Mouse (Mus musculus) C2C12 (cell line): ENCODE data around the gene Spint2. TPM values are rescaled to one million over a fixed set of nuclear protein-coding genes. Genes with fewer than 3 reads are reported as not detected.

Experiments
- H3K27me3 ChIP-seq: one replicate; pipeline ENCODE4 v1.6.1; 2011; ENCODE audit not compliant: control insufficient read depth, insufficient read depth, insufficient read length
- H3K36me3 ChIP-seq: one replicate; pipeline ENCODE4 v1.6.1; 2011; ENCODE audit not compliant: control insufficient read depth, insufficient read depth
- H3K4me3 ChIP-seq: one replicate; pipeline ENCODE4 v1.5.1; 2011; ENCODE audit warnings: mild to moderate bottlenecking, control low read depth; ENCODE audit not compliant: poor library complexity, insufficient read depth, severe bottlenecking
- H3K79me2 ChIP-seq: one replicate; pipeline ENCODE4 v1.6.1; 2011; ENCODE audit not compliant: control insufficient read depth, insufficient read depth
- H3K79me3 ChIP-seq: one replicate; pipeline ENCODE4 v1.6.1; 2011; ENCODE audit warnings: low read depth, control low read depth
- H3ac ChIP-seq: one replicate; pipeline ENCODE3; 2011; ENCODE audit warnings: low read depth; ENCODE audit not compliant: control insufficient read depth, insufficient read length
- CEBPB ChIP-seq: IDR thresholded peaks from one replicate; pipeline ENCODE4 v1.6.1; 2011; ENCODE audit warnings: low read depth, mild to moderate bottlenecking, control low read depth, moderate library complexity
- CTCF ChIP-seq: IDR thresholded peaks from one replicate; pipeline ENCODE4 v1.5.1; 2011; ENCODE audit not compliant: control insufficient read depth, insufficient read depth, insufficient read length
- FOSL1 ChIP-seq: IDR thresholded peaks from one replicate; pipeline ENCODE4 v1.8.0; 2011; ENCODE audit warnings: mild to moderate bottlenecking, low read length; ENCODE audit not compliant: poor library complexity, insufficient read depth, severe bottlenecking
- MAX ChIP-seq: IDR thresholded peaks from one replicate; pipeline ENCODE4 v1.6.1; 2011; ENCODE audit warnings: mild to moderate bottlenecking, control low read depth
- MYOD1 ChIP-seq: IDR thresholded peaks from one replicate; pipeline ENCODE4 v1.6.1; 2011; ENCODE audit warnings: low read depth; ENCODE audit not compliant: control insufficient read depth, insufficient read length
- MYOG ChIP-seq: IDR thresholded peaks from one replicate; pipeline ENCODE4 v1.6.1; 2011; ENCODE audit not compliant: control insufficient read depth, insufficient read length; ENCODE audit errors: extremely low read depth
- USF1 ChIP-seq: IDR thresholded peaks from one replicate; pipeline ENCODE4 v1.6.1; 2011; ENCODE audit warnings: low read depth, mild to moderate bottlenecking, control low read depth, moderate library complexity
- polyA plus RNA-seq: library from polyadenylated mRNA; unstranded; fragments of >200 nt; fragmentation: generic; extraction: Trizol; gene quantifications from one replicate; pipeline ENCODE4 v1.2.1, GENCODE M21; 2012; ENCODE audit warnings: missing spikeins

Spint2 gene
- polyA plus RNA-seq, 1 experiment, result not detected

- Histone ChIP-seq H3K36me3 (no peaks in the 10 kb centered on the region), H3K79me2 (no peaks in the 10 kb centered on the region), H3K27me3 (peaks cover 5% of the 10 kb centered on the region), H3K79me3 (no peaks in the 10 kb centered on the region), H3ac (no peak overlapping the region), H3K4me3 (no peak overlapping the region)
- TF ChIP-seq USF1, result no peak
- no peak for TF ChIP-seq MYOD1
- TF ChIP-seq MYOG, result no peak
- TF ChIP-seq FOSL1, result no peak
Observed at GRCm38 (mm10) chr7:29255875-29256274, 25.8 kb downstream of the Spint2 start.

DNA sequence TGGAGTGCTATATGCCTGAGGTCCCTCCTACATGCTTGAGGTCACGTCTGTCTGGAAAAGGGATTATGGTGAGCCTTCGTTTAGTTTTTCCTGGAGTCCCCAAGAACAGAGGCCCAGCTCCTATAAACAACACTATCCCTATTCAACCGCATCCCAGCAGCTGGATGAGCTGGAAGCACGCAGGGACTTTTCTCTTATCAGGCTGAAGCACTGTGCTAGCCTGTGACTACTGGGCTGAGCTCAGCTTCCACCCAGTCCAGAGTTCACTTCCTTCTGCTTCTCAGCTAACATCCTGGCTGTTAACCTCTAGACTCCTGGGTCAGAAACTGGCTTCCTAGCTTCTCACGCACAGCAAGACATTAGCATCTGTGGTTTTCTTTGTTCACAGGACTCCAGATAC lies 27.9 kb downstream of the Spint2 start:
- Histone ChIP-seq H3K79me3 (no peaks in the 10 kb centered on the region), H3K79me2 (no peaks in the 10 kb centered on the region), H3K36me3 (no peaks in the 10 kb centered on the region), H3K4me3 (no peak overlapping the region), H3K27me3 (no peaks in the 10 kb centered on the region), H3ac (no peak overlapping the region)
- TF ChIP-seq CEBPB, result no peak
- TF ChIP-seq MAX, result no peak
- no peak for TF ChIP-seq MYOG
- TF ChIP-seq USF1, result no peak
- no peak for TF ChIP-seq MYOD1
- TF ChIP-seq CTCF, result no peak
- no peak for TF ChIP-seq FOSL1

GRCm38 (mm10) chr7:29251166-29251565 lies 30.5 kb downstream of the Spint2 start:
- no peak overlapping the region for H3ac ChIP-seq
- H3K4me3 ChIP-seq, result no peak overlapping the region
- peaks cover 6% of the 10 kb centered on the region for H3K36me3 ChIP-seq
- H3K79me3 ChIP-seq, result no peaks in the 10 kb centered on the region
- H3K79me2 ChIP-seq, result peaks cover 12% of the 10 kb centered on the region
- no peaks in the 10 kb centered on the region for H3K27me3 ChIP-seq
- no peak for TF ChIP-seq MYOG
- TF ChIP-seq MAX, result no peak
- TF ChIP-seq CTCF, result no peak
- TF ChIP-seq USF1, result no peak
- TF ChIP-seq FOSL1, result no peak
- no peak for TF ChIP-seq CEBPB

GRCm38 (mm10) chr7:29248261-29248841 lies 33.4 kb downstream of the Spint2 start, which contains the start of gene 2200002D01Rik:
Gene 2200002D01Rik (minus strand): TSS chr7:29248466.
- Histone ChIP-seq H3K79me2 (peaks cover 12% of the 10 kb centered on the region), H3K36me3 (peaks cover 6% of the 10 kb centered on the region), H3K27me3 (no peaks in the 10 kb centered on the region), H3K79me3 (no peaks in the 10 kb centered on the region), H3K4me3 (peak within 1 kb of the TSS; percentile 33), H3ac (peak within 1 kb of the TSS; percentile 34)
- TF ChIP-seq MYOD1 (no peak), MYOG (no peak), CTCF (no peak), USF1 (no peak), FOSL1 (no peak), CEBPB (no peak), MAX (no peak)

GRCm38 (mm10) chr7:29247706-29248105 lies 34.0 kb downstream of the Spint2 start:
- Histone ChIP-seq H3K27me3 (no peaks in the 10 kb centered on the region), H3K36me3 (peaks cover 6% of the 10 kb centered on the region), H3K4me3 (peak overlapping the region; percentile 33), H3ac (peak overlapping the region; percentile 34), H3K79me3 (no peaks in the 10 kb centered on the region), H3K79me2 (peaks cover 12% of the 10 kb centered on the region)
- TF ChIP-seq MYOG (no peak), CTCF (no peak), FOSL1 (no peak), USF1 (no peak), MAX (no peak)

DNA sequence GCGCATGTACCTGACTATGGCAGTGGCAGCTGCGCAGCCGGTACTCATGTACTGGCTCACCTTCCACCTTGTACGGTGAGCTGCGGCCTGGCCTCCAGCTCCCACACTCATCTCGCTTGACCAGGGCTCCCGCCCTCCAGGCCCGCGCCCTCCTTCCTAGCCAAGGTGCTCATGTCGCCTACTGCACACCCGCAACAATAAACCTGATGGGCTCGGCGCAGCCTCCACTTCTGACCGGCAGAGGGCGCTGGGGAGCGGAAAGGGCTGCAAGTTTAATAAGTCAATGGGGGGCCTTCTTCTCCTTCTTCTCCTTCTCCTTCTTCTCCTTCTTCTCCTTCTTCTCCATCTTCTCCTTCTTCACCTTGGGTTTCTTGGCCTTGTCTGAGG lies 34.4 kb downstream of the Spint2 start:
- TF ChIP-seq CTCF, result peak; percentile 80
- no peak for TF ChIP-seq FOSL1
- Histone ChIP-seq H3ac (peak overlapping the region; percentile 34), H3K79me3 (no peaks in the 10 kb centered on the region), H3K79me2 (peaks cover 12% of the 10 kb centered on the region), H3K36me3 (peaks cover 6% of the 10 kb centered on the region), H3K4me3 (peak overlapping the region; percentile 33), H3K27me3 (no peaks in the 10 kb centered on the region)
